Mouse (Mus musculus): ENCODE data around the gene Zbtb7a.

Zbtb7a gene

DNA sequence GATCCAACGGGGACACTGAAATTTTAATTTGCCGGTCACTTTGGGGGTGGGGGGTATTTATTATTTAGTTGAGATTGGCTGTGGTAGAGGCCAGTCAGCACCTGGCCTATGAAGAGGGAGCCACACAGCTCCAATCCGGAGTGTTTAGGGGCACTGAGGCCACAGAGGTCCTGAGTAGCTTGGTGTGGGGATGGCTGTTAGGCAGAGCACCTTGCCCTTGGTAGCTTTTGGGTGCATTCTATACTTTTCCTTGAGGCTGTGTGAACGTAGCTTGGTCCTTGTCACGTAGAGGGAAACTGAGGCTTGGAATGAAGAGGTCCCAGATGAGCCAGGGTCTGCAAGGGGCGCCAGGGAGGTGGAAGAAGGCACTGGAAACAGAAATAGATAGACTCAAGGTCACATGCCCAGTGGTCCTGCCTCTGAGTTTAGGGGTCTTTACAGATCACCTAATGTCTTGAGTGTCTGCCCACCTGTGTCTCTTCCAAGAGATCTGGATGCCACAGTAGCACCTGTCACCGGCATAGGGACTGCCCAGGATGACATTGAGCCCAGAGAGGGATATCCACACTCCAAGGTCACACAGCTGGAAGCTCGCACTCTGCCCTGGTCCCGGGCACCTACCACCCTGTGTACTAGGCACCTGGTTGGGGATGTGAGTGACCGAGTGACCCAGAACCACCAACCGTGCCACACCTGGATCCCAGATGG is 4.0 kb downstream of the Zbtb7a start:
- no peak for DNase-seq (ENCODE audit: low spot score)

- no peak for DNase-seq (ENCODE audit: low spot score)
Observed at GRCm38 (mm10) chr10:81139529-81139846, 4.5 kb downstream of the Zbtb7a start.

DNA sequence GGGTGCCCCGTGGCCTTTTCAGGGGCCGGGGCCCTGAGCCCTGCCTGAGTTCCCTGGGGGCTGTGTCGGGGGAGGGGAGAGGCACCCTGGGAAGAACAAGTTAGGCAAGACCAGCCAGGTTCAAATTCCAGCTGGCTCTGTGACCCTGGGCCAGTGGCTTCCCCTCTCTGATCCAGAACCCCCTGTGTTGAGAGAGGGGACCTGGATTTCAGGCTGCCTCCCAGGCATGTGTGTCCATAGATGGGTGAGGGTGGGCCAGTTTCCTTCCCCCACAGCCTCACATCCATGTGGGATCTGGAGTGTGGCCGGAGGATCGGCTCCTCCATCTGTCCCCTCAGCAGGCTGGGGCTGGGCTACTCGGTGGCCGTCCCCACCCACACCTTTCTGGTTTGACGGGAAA is 5.0 kb downstream of the Zbtb7a start:
- no peak for DNase-seq (ENCODE audit: low spot score)

GRCm38 (mm10) chr10:81140717-81141454 is 5.9 kb downstream of the Zbtb7a start:
- no peak for DNase-seq (ENCODE audit: low spot score)

- DNase-seq (ENCODE audit: low spot score) = no peak
Observed at GRCm38 (mm10) chr10:81141455-81142210, 6.6 kb downstream of the Zbtb7a start.

DNA sequence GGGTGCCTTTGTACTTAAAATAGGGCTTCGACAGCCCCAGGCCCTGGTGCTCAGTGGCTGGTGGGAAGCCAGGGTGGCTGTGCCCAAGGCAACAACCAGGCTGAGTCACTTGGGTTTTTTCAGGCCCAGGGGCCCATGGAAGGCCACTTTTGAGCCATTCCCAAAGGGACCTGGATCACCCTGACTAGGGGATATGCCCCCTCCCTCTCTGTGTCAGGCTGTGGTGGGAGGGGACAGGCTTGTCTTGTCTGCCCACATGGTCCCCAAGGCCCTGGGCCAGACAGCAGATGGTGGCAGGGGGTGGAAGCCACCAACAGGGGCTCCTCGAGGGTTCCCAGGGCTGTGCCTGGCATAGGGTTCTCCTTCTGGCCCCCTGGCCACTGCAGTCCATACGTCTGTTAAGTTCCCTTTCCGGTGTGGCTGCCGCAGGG is 7.5 kb downstream of the Zbtb7a start:
- DNase-seq (ENCODE audit: low spot score) = no peak

DNA sequence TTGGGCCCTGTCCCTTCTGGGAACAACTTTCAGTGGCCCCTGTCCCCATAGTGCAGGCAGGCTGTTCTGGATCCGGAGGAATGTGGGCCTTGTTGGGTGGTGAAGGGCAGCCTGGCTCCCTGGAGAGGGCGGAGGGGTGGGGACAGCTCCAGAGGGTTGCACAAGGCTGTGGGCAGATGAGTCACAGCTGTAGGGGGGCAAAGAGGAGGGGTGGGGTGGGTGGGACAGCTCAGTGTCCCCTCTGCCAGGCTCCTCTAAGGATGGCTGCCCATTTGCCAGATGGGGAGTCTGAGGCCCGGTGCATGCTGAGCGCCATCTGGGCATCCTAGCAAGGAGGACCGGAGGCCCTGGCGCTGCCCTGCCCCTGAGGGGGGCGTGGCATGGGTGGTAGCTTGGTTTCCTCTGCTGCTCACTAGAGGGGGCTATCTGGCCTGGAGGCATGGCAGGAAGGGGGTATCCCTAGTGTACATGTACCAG is 8.2 kb downstream of the Zbtb7a start:
- no peak for DNase-seq (ENCODE audit: low spot score)

DNA sequence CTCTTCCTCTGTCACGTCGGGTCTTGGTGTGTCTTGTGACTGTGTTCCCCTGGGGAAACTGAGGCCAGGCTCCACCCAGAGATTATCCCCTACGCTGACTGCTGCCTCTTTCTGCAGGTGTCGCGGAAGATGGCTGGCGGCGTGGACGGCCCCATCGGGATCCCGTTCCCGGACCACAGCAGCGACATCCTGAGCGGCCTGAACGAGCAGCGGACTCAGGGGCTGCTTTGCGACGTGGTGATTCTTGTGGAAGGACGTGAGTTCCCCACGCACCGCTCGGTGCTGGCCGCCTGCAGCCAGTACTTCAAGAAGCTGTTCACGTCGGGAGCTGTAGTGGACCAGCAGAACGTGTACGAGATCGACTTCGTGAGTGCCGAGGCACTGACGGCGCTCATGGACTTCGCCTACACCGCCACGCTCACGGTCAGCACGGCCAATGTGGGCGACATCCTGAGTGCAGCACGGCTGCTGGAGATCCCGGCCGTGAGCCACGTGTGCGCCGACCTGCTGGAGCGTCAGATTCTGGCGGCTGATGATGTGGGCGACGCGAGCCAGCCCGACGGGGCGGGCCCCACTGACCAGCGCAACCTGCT is 8.9 kb downstream of the Zbtb7a start:
- DNase-seq (ENCODE audit: low spot score) = no peak

DNA sequence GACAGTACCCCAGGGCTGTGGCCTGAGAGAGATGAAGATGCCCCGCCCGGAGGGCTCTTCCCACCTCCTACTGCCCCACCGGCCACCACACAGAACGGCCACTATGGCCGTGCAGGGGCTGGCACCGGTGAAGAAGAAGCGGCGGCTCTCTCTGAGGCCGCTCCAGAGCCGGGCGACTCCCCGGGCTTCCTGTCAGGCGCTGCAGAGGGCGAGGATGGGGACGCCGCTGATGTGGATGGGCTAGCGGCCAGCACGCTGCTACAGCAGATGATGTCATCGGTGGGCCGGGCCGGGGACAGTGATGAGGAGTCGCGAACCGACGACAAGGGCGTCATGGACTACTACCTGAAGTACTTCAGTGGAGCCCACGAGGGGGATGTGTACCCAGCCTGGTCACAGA is 9.6 kb downstream of the Zbtb7a start:
- DNase-seq (ENCODE audit: low spot score) = no peak

DNA sequence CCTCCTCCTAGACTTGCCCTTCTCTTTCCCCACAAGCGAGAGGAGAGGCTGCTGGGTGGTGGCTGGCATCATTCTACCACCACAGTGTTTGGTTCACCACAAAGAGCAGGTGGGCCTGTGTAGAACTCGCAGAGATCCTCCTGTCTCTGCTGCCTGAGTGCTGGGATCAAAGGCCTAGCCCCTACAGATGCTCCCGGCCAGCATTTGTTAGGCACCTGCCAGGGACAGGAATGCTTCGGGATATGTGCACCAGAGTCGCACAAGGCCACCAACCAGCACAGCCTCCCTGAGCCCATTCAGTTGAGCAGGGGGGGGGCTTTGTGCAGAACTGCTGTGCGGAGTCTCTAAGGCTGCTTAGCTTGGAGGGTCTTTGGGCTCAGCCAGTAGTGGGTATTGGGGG is 10.3 kb downstream of the Zbtb7a start:
- no peak for DNase-seq (ENCODE audit: low spot score)

GRCm38 (mm10) chr10:81145778-81146177 is 10.8 kb downstream of the Zbtb7a start:
- DNase-seq (ENCODE audit: low spot score) = no peak

- DNase-seq (ENCODE audit: low spot score) = no peak
Observed at GRCm38 (mm10) chr10:81146296-81146695, 11.3 kb downstream of the Zbtb7a start.

DNA sequence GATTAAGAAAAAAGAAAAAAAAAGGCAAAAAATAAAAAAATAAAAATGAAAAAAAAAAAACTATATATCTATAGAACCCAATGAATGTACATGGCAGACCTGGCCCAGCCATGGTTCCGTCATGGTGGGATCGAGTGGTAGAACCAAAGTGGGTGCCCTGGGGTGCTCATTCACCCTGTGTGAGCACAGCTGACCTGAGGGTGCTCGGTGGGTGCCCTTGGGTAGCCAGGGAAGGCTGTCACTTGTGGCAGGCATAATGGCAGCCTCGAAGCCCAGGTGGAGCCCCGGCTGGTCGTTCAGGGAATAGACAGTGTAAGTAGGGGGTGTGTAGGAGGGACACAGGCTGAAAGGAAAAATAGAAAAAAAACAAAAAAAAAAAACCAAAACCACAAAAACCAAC is 16.2 kb downstream of the Zbtb7a start:
- no peak for DNase-seq (ENCODE audit: low spot score)

- DNase-seq (ENCODE audit: low spot score) = no peak
Observed at GRCm38 (mm10) chr10:81152609-81153008, 17.6 kb downstream of the Zbtb7a start.

DNA sequence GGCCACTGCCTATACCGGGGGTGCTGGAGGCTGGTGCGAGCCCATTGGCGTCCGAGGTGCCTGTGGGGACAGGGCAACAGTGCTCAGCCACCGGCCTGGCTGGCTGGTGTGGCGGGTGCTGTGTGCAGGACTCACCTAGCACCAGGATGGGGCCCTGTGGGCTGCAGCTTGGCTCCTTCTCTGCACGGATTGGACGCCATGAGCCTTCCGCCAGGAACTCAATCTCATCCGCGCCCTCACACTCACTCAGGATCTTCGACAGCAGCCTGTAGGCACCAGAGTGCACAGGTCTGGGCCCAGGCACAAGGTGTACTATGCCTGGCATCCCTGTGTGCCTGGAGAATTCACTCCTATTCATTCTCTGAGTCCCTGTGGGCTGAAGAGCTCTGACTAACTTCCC is 19.3 kb downstream of the Zbtb7a start:
- no peak for DNase-seq (ENCODE audit: low spot score)

- no peak for DNase-seq (ENCODE audit: low spot score)
Observed at GRCm38 (mm10) chr10:81154736-81155135, 19.7 kb downstream of the Zbtb7a start.

GRCm38 (mm10) chr10:81161602-81162317 is 26.7 kb downstream of the Zbtb7a start:
- DNase-seq (ENCODE audit: low spot score) = no peak

- no peak for DNase-seq (ENCODE audit: low spot score)
Observed at GRCm38 (mm10) chr10:81162318-81162652, 27.3 kb downstream of the Zbtb7a start.

- DNase-seq (ENCODE audit: low spot score) = no peak
Observed at GRCm38 (mm10) chr10:81165118-81165517, 30.1 kb downstream of the Zbtb7a start.

GRCm38 (mm10) chr10:81167200-81168086 is 32.4 kb downstream of the Zbtb7a start, which contains the start of gene Pias4:
Gene Pias4 (minus strand): TSS chr10:81167923.
- peak; percentile 99 for DNase-seq (ENCODE audit: low spot score)

DNA sequence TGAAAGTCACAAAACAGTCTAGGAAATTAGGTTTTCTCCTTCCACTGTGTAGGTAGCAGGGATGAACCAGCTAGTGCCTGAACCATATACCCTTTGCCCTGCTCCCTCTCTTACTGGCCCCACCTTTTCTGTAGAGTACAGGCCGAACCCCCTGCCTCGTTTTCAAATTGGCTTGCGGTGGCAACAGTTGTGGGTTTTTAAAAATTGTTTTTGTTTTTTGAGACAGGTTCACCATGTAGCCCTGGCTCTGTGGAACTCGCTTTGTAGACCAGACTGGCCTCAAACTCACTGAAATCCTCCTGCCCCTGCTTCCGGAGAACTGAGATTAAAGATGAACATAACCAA is 33.0 kb downstream of the Zbtb7a start:
- no peak for DNase-seq (ENCODE audit: low spot score)

Measured in layer of hippocampus, adult 9-10 months (tissue).